Mouse (Mus musculus): ENCODE measurements around the gene Cacna1f. TPM values are rescaled to one million over a fixed set of nuclear protein-coding genes. Genes with fewer than 3 reads are reported as not detected.

Cacna1f gene
- 0.02 TPM in 1 of 2 replicates, not detected in the other for polyA plus RNA-seq (2012; rRNA removed; ENCODE audit: low replicate concordance)

DNA sequence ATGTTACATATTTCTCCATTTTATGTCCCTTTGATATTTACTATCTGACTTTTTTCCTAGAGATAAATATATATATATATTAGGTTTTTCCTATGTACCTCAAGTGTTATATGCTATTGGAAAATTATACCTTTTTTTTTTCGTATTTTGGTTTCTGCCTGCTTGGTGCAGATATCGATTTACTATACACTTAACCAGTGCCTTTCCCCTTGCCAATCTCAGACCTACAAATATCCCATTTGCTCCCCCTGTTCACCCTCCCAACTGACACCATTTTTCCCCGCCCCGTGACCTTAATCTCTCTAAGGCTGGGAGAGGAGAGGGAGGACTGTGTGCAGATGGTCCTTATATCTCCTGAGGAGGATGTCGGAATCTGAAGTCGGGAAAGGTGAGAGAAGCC, at the start of gene Cacna1f:
Gene Cacna1f (plus strand): TSS at position 301 of the 400 bp plus-strand sequence.

DNA sequence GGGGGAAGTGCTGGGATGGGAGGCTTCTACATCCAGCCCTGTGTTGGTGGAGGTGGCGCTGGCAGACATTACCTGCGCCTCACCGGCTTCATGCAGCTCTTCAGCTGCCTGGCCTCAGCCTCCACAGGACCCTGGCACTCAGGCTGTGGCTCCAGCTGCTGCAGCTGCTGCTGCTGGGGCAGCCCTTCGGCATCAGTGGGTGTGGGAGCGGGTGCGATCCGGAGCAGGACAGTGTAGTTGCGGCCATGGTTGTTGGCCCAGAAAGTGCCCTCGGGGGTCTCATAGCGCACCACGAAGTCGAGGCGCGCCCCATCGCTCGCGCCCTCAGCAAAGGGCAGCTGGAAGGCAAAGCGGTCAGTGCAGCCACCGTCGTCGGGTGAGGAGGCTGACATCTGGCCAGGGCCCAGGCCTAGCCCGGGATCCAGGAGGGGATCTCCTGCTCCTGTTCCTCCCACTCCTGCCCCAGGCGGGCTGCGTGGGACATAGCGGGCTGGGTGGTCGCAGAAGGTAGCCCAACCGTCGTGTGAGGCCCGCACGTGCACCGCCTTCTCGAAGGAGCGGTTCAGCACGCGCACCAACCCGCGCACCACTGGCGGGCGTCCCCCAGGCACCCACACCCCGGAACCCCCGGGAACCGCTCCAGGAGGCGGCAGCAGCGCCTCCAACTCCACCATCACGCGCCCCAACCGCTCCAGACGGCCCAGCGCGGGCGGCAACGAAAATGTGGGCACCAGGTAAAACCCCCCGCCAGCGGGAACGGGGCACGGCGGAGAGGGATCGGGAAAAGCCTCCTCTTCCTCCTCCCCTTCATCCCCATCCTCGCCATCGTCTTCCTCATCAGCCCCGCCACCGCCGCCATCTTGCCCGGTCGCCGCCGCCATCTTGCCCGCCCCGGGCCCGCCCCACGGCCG, 33.5 kb upstream of the Cacna1f start, which contains the start of gene Foxp3:
Gene Foxp3 (plus strand): TSS at position 469 of the 911 bp plus-strand sequence.

GRCm38 (mm10) chrX:7574087-7574884, 32.6 kb upstream of the Cacna1f start, which contains the start of gene Ppp1r3f:
Gene Ppp1r3f, minus strand, starts transcription at chrX:7574283.

DNA sequence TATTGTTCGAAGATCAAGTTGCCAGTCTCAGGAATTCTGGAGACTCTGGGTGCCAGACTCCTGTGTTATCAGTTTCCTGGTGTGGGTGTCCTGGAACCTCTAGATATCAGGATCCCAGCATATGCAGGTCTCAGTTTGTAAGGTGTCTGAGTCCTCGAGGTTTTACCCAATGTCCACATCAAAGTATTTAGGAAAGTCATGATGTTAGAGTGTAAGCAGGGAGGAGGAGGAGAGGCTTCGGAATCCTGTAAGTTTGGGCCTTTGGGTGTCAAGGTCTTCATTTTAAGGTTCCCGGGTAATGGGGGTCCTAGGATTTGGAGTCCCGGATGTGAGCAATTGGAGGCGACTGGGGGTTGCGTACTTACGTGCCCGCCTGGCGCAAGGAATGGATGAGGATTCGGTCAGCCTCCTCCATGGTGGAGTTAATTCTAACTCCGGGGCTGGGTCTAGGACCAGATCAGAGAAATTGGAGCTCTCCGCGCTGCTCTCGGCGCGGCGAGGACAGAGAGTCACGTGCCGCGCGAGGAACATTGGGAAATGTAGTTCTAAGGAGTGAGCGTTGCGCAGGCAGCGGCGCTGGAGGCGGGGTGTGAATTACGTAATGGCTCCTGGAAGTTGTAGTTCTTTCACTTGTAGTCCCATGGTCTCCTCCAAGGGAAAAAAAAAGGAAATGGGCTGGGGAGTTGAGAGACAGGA, 1.9 kb upstream of the Cacna1f start, which contains the start of gene Ccdc22:
Gene Ccdc22 (minus strand): TSS at position 639 of the 696 bp plus-strand sequence.

DNA sequence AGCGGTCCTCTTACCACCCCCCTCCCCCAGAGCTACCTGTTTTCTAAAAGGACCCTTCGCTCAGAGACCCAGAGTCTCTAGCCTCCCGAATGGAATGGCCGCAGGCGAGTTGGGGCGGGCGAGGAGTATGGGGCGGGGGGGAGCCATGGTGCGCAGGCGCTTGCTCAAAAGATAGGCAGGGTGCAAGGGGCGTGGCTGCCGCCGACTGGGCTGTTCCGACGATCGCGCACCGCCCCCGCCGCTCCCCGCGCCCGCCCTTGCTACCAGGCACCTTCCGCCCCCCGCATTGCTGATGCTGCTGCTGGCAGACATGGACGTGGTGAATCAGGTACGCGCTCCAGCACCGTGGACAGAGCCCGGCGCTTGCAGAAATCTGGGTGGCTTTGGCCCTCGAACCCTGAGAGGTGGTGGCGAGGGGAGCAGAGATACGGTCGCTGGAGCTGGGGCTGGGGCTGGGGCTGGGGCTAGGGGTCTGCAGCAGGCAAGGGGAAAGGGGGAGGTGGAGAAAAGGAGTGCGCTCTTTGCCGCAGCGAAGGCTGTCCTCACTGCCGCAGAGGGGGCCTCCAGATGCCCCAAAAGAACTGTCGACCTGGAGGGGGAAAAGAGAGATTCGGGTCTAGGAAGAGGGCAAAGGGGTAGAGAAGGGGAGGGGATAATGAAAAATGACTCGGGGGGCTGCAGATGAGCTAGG, 31.7 kb downstream of the Cacna1f start, which contains the start of gene Syp:
Gene Syp (plus strand): TSS at position 71 of the 691 bp plus-strand sequence.

DNA sequence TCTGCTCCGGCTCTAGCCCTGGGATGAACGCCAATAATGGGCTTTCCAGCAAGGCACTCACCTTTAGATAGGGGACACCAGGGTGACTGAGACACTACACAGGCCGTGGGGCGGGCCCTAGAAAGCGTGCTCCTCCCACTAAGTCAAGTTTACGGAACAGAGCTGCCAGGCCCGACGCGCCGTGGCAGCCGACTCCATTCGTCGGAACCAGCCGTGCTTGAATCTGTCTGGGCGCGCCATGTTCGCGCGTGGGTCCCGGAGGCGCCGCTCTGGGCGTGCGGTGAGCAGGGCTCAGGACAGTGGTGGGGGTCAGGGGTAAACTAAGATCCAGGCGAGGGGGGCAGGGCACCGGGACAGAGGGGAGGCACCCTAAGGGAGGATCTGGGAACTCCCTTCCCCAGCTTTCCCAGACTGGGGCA, 50.3 kb downstream of the Cacna1f start, which contains the start of gene Prickle3:
Gene Prickle3 (plus strand): TSS at position 40 of the 419 bp plus-strand sequence.

DNA sequence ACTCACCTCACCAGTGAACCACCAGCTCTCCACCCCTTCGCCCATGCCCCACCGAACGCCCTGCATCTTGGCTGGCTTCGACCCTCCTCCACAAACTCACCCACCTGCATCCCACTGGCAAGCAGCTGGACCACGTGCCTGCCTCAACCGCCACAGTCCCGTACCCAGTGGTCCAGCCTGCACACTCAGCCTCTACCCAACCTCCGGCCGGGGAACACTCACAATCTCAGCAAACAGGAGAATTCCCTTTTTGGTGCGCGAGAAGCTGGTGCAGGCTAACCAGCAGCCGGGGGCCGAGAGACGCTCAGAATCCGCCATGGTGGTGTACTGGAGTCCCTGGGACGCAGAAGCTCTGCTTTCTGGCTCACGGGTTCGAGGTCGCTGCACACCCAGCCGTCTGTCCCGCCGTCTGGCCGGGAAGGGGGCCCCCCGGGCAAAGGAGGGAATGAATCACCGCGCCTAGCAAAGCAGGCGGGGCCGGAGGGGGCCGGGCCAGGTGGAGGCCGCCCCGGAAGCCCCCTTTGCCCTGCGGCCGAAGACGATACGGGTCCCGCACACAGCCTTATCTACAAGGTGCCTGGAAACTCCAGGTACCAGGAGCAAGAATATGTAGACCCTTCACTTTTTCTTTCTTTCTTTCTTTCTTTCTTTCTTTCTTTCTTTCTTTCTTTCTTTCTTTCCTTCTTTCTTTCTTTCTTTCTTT, 64.2 kb downstream of the Cacna1f start, which contains the start of gene Plp2:
Gene Plp2 (minus strand): TSS at position 470 of the 703 bp plus-strand sequence.

GRCm38 (mm10) chrX:7680864-7681263, 74.0 kb downstream of the Cacna1f start, which contains the start of gene Magix:
Gene Magix, minus strand, starts transcription at chrX:7681251.

Other genes with a start within 250 kb of the Cacna1f start
- gene Usp27x, start 231.3 kb upstream of the Cacna1f start, polyA plus RNA-seq (2012; rRNA removed; ENCODE audit: low replicate concordance): 0.11 and 0.40 TPM in 2 replicates
- 0.51 and 0.96 TPM in 2 replicates for gene Foxp3, start 33.4 kb upstream of the Cacna1f start, polyA plus RNA-seq (2012; rRNA removed; ENCODE audit: low replicate concordance)
- 1.2 and 2.3 TPM in 2 replicates for gene Ppp1r3f, start 32.8 kb upstream of the Cacna1f start, polyA plus RNA-seq (2012; rRNA removed; ENCODE audit: low replicate concordance)
- gene Ccdc22, start 1.6 kb upstream of the Cacna1f start, polyA plus RNA-seq (2012; rRNA removed; ENCODE audit: low replicate concordance): 10.7 and 13.1 TPM in 2 replicates
- 3.2 and 3.8 TPM in 2 replicates for gene Syp, start 31.4 kb downstream of the Cacna1f start, polyA plus RNA-seq (2012; rRNA removed; ENCODE audit: low replicate concordance)
- 12.6 and 29.4 TPM in 2 replicates for gene Prickle3, start 50.2 kb downstream of the Cacna1f start, polyA plus RNA-seq (2012; rRNA removed; ENCODE audit: low replicate concordance)
- 79.9 and 101 TPM in 2 replicates for gene Plp2, start 64.3 kb downstream of the Cacna1f start, polyA plus RNA-seq (2012; rRNA removed; ENCODE audit: low replicate concordance)
- 1.8 and 1.9 TPM in 2 replicates for gene Magix, start 74.2 kb downstream of the Cacna1f start, polyA plus RNA-seq (2012; rRNA removed; ENCODE audit: low replicate concordance)
- gene Gpkow, start 90.0 kb downstream of the Cacna1f start, polyA plus RNA-seq (2012; rRNA removed; ENCODE audit: low replicate concordance): 1.0 and 1.8 TPM in 2 replicates
- gene Wdr45, start 107.2 kb downstream of the Cacna1f start, polyA plus RNA-seq (2012; rRNA removed; ENCODE audit: low replicate concordance): 25.3 and 29.7 TPM in 2 replicates
- 0.74 and 2.9 TPM in 2 replicates for gene Gm45208, start 115.2 kb downstream of the Cacna1f start, polyA plus RNA-seq (2012; rRNA removed; ENCODE audit: low replicate concordance)
- gene Praf2, start 121.4 kb downstream of the Cacna1f start, polyA plus RNA-seq (2012; rRNA removed; ENCODE audit: low replicate concordance): 54.9 and 59.3 TPM in 2 replicates
- 25.1 and 46.4 TPM in 2 replicates for gene Ccdc120, start 143.8 kb downstream of the Cacna1f start, polyA plus RNA-seq (2012; rRNA removed; ENCODE audit: low replicate concordance)
- gene Tfe3, start 155.5 kb downstream of the Cacna1f start, polyA plus RNA-seq (2012; rRNA removed; ENCODE audit: low replicate concordance): 20.6 and 27.4 TPM in 2 replicates
- gene Gripap1, start 182.7 kb downstream of the Cacna1f start, polyA plus RNA-seq (2012; rRNA removed; ENCODE audit: low replicate concordance): 12.0 and 13.5 TPM in 2 replicates
- gene Kcnd1, start 215.2 kb downstream of the Cacna1f start, polyA plus RNA-seq (2012; rRNA removed; ENCODE audit: low replicate concordance): 0.60 and 0.85 TPM in 2 replicates
- gene Otud5, start 234.3 kb downstream of the Cacna1f start, polyA plus RNA-seq (2012; rRNA removed; ENCODE audit: low replicate concordance): 40.2 and 43.1 TPM in 2 replicates